30 mouse cellular contexts compared by ENCODE assay signal in the genomic region with DNA sequence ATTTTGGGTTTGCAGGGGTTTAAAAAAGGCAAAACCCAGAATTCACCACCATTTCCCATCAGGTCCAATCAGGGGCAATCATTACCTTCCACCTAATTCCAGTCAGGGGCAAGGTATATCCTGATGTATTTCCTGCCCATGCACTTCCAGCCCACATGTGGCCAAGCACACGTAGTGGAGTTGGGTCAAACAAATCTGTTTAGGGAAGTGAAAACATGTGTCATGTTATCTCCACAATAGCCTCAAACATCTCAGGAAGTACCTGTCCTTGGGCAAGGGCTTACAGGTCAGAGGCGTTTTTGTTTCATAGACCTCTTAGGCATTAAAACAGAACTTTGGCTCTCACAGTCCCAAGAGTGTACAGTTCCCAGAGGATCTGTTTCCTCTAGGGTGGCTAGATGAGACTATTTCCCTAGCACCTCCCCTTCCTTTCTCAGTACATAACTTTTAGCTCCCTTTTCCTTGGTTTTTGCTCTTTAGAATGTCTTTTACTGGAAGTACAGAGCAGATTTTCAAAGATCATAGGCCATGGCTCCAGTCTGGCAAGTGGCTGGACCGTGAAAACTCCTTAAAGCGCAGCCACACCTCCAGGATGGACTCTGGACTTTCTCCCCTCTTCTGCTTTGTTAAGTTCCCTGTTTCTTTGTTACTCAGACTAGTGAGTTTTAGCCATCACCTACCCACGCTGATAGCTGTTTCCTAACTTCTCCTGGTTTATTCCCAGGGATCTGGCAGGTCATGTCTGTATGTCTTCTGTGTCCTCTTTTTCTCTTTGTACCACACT. TPM values are rescaled to one million over a fixed set of nuclear protein-coding genes. Genes with fewer than 3 reads are reported as not detected.
DNase-seq lines count a peak whose midpoint lies in the region; ATAC-seq lines count a peak whose summit lies in the region.
"Had no signal": no experiment of that assay in that cellular context is flagged by ENCODE, and none has a peak within 500 bp of the region (broad histone marks: within the 10 kb centered on the region; RNA-seq: fewer than 3 reads in every experiment).

No protein-coding gene starts in this region.

- no peak overlapping the region for H3K27ac ChIP-seq in intestine, embryonic 14.5 days (ENCODE audit: low read depth)
- H3K27ac ChIP-seq: embryonic facial prominence, embryonic 12.5 days; forebrain, embryonic 13.5 days; heart, adult 2 months; heart, embryonic 15.5 days; limb, embryonic 13.5 days; liver, embryonic 13.5 days; midbrain, embryonic 13.5 days; neural tube, embryonic 15.5 days had no signal

- no peak for ATAC-seq in intestine, embryonic 14.5 days (replicated peaks; ENCODE audit: low FRiP score, low TSS enrichment, low read depth)
- ATAC-seq: forebrain, embryonic 13.5 days; hindbrain, embryonic 16.5 days; midbrain, embryonic 13.5 days had no signal

- no peak overlapping the region for H3K4me3 ChIP-seq in intestine, embryonic 14.5 days (ENCODE audit: low read depth, low read length)
- H3K4me3 ChIP-seq: embryonic facial prominence, embryonic 12.5 days; erythroblast, embryonic 14.5 days; forebrain, embryonic 13.5 days; heart, adult 2 months; heart, embryonic 15.5 days; limb, embryonic 13.5 days; liver, embryonic 13.5 days; midbrain, embryonic 13.5 days; myocyte; neural tube, embryonic 15.5 days had no signal

- no peaks in the 10 kb centered on the region for H3K27me3 ChIP-seq in intestine, embryonic 14.5 days (replicated peaks; ENCODE audit: control insufficient read depth, insufficient read depth, low read length)
- H3K27me3 ChIP-seq: embryonic facial prominence, embryonic 12.5 days; forebrain, embryonic 13.5 days; heart, embryonic 15.5 days; limb, embryonic 13.5 days; liver, embryonic 13.5 days; midbrain, embryonic 13.5 days; neural tube, embryonic 15.5 days had no signal

- H3K4me1 ChIP-seq in intestine, embryonic 14.5 days (replicated peaks; ENCODE audit: control insufficient read depth, insufficient read depth, low read length), result no peaks in the 10 kb centered on the region
- H3K4me1 ChIP-seq: embryonic facial prominence, embryonic 12.5 days; forebrain, embryonic 13.5 days; heart, embryonic 15.5 days; limb, embryonic 13.5 days; liver, embryonic 13.5 days; midbrain, embryonic 13.5 days; neural tube, embryonic 15.5 days had no signal

- no peaks in the 10 kb centered on the region for H3K9me3 ChIP-seq in intestine, embryonic 14.5 days (ENCODE audit: control insufficient read depth, low read length)
- H3K9me3 ChIP-seq: embryonic facial prominence, embryonic 12.5 days; forebrain, embryonic 13.5 days; heart, embryonic 15.5 days; limb, embryonic 13.5 days; liver, embryonic 13.5 days; midbrain, embryonic 13.5 days; neural tube, embryonic 15.5 days had no signal

- no peak overlapping the region for H3K9ac ChIP-seq in intestine, embryonic 14.5 days (ENCODE audit: low read length)
- H3K9ac ChIP-seq: embryonic facial prominence, embryonic 12.5 days; forebrain, embryonic 13.5 days; heart, embryonic 15.5 days; limb, embryonic 13.5 days; liver, embryonic 13.5 days; lung, embryonic 14.5 days; midbrain, embryonic 13.5 days; neural tube, embryonic 15.5 days had no signal

- WGBS in intestine, embryonic 14.5 days, result 70% methylated on average over 5 of the region's 5 CpGs

- H3K36me3 ChIP-seq in intestine, embryonic 14.5 days (ENCODE audit: control insufficient read depth, insufficient read depth, low read length), result no peaks in the 10 kb centered on the region
- H3K36me3 ChIP-seq: embryonic facial prominence, embryonic 12.5 days; heart, embryonic 15.5 days; limb, embryonic 13.5 days; liver, embryonic 13.5 days; midbrain, embryonic 13.5 days; neural tube, embryonic 15.5 days had no signal

- DNase-seq in A20 (ENCODE audit: low read depth, low spot score) (peak; percentile 57), adipocyte (ENCODE audit: low spot score) (no peak)
- peak; percentile 44 for DNase-seq in intestine, embryonic 14.5 days (ENCODE audit: low spot score)
- peak; percentile 88 for DNase-seq in kidney, adult 9 months
- peak; percentile 68 to 79 for DNase-seq in kidney, postnatal 36 days
- no peak for DNase-seq in layer of hippocampus, adult 8-10 months (ENCODE audit: low spot score in 2 of 2)
- no peak for DNase-seq in thymus, adult 18-20 months
- DNase-seq: adrenal gland, adult 2 months; B cell, adult 2 months; cerebellum, adult 8-10 months; heart, adult 2 months; liver, embryonic 13.5 days; lung, embryonic 14.5 days; lung, postnatal 4 days; thymus, postnatal 4 days had no signal

- no peak overlapping the region for H3K4me2 ChIP-seq in intestine, embryonic 14.5 days (ENCODE audit: low read length)
- H3K4me2 ChIP-seq: embryonic facial prominence, embryonic 12.5 days; forebrain, embryonic 13.5 days; heart, embryonic 15.5 days; limb, embryonic 13.5 days; liver, embryonic 13.5 days; lung, embryonic 14.5 days; midbrain, embryonic 13.5 days; neural tube, embryonic 15.5 days had no signal

RNA-seq across cellular contexts. Expression of a gene that starts 22.6 kb away (rescaled TPM):
- 0.13 and 0.24 TPM in 2 replicates for polyA plus RNA-seq in intestine, embryonic 14.5 days (2014; fragmentation: Nextera tagmentation; extraction: Ambion mirVana)
- not detected for total RNA-seq in layer of hippocampus, adult 8-10 months (2022)
- total RNA-seq: adrenal gland, adult 2 months; gastrocnemius, adult 8-10 months; heart, adult 2 months; hematopoietic stem cell, adult 5-6 weeks; layer of hippocampus, postnatal 25 days; left cerebral cortex, postnatal 14 days had no signal
- polyA plus RNA-seq: adrenal gland, adult 2 months; cortical plate, adult 2 months; embryonic facial prominence, embryonic 12.5 days; erythroblast, embryonic 14.5 days; forebrain, embryonic 13.5 days; frontal cortex, adult 2 months; heart, adult 2 months; heart, embryonic 15.5 days; hindbrain, embryonic 16.5 days; limb, embryonic 13.5 days; liver, embryonic 13.5 days; lung, embryonic 14.5 days; midbrain, embryonic 13.5 days; myocyte; neural tube, embryonic 15.5 days had no signal

RNA-seq across cellular contexts. Expression of a gene that starts 41.3 kb away (rescaled TPM):
- polyA plus RNA-seq in intestine, embryonic 14.5 days (2014; fragmentation: Nextera tagmentation; extraction: Ambion mirVana), result 0.46 and 0.84 TPM in 2 replicates
- not detected for total RNA-seq in layer of hippocampus, adult 8-10 months (2022)
- total RNA-seq: adrenal gland, adult 2 months; gastrocnemius, adult 8-10 months; heart, adult 2 months; hematopoietic stem cell, adult 5-6 weeks; layer of hippocampus, postnatal 25 days; left cerebral cortex, postnatal 14 days had no signal
- polyA plus RNA-seq: adrenal gland, adult 2 months; cortical plate, adult 2 months; embryonic facial prominence, embryonic 12.5 days; erythroblast, embryonic 14.5 days; forebrain, embryonic 13.5 days; frontal cortex, adult 2 months; heart, adult 2 months; heart, embryonic 15.5 days; hindbrain, embryonic 16.5 days; limb, embryonic 13.5 days; liver, embryonic 13.5 days; midbrain, embryonic 13.5 days; myocyte; neural tube, embryonic 15.5 days had no signal

Comparison
In these comparisons a context has a peak if more than half of its experiments do, and no peak if none do; other contexts are left out.
1. DNase-seq: peak in A20 (single experiment), intestine, embryonic 14.5 days (single experiment), kidney, adult 9 months (single experiment) and kidney, postnatal 36 days (2 of 2); none in adipocyte (single experiment), layer of hippocampus, adult 8-10 months (0 of 2) and thymus, adult 18-20 months (0 of 2).